Mouse (Mus musculus) embryonic facial prominence, embryonic 11.5 days (tissue): Measurements from ENCODE around the gene Ccl26. TPM values are rescaled to one million over a fixed set of nuclear protein-coding genes. Genes with fewer than 3 reads are reported as not detected.
A peak's percentile ranks its signal among the peaks of the same experiment; 100 is the strongest.

Experiments used
- ATAC-seq: fragments of 200-750 bp; cut with Nextera tagmentation; replicated peaks from 2 replicates; pipeline ENCODE4 v1.8.0; 2017; ENCODE audit warnings: low read depth; ENCODE audit not compliant: insufficient number of reproducible peaks, low FRiP score, low TSS enrichment
- DNase-seq: peaks from one replicate; pipeline ENCODE4 v3.0.0-alpha.2; 2015; ENCODE audit warnings: low spot score
- H3K27ac ChIP-seq: fragments of 300-500 bp; sonication (generic); replicated peaks from 2 replicates; pipeline ENCODE4 v1.5.1; 2014; ENCODE audit warnings: mild to moderate bottlenecking, low read depth, low read length, control low read depth
- H3K27me3 ChIP-seq: fragments of 300-500 bp; sonication (generic); 2 replicates; pipeline ENCODE4 v1.6.1; 2014; ENCODE audit warnings: mild to moderate bottlenecking, low read length, moderate library complexity, mixed read lengths; ENCODE audit not compliant: control insufficient read depth, insufficient read depth
- H3K36me3 ChIP-seq: fragments of 300-500 bp; sonication (generic); replicated peaks from 2 replicates; pipeline ENCODE4 v1.6.1; 2014; ENCODE audit warnings: low read depth, mild to moderate bottlenecking, low read length, moderate library complexity, mixed read lengths; ENCODE audit not compliant: control insufficient read depth, insufficient read depth
- H3K4me1 ChIP-seq: fragments of 300-500 bp; sonication (generic); 2 replicates; pipeline ENCODE4 v1.6.1; 2014; ENCODE audit warnings: low read length, mixed read lengths; ENCODE audit not compliant: control insufficient read depth, insufficient read depth
- H3K4me2 ChIP-seq: fragments of 300-500 bp; sonication (generic); 2 replicates; pipeline ENCODE4 v1.6.1; 2014; ENCODE audit warnings: low read depth, mild to moderate bottlenecking, control low read depth, low read length, moderate library complexity
- H3K4me3 ChIP-seq: fragments of 300-500 bp; sonication (generic); 2 replicates; pipeline ENCODE4 v1.5.1; 2014; ENCODE audit warnings: low read depth, low read length, control low read depth
- H3K9ac ChIP-seq: fragments of 300-500 bp; sonication (generic); replicated peaks from 2 replicates; pipeline ENCODE4 v1.6.1; 2014; ENCODE audit warnings: mild to moderate bottlenecking, control low read depth, low read length
- H3K9me3 ChIP-seq: fragments of 300-500 bp; sonication (generic); replicated peaks from 2 replicates; pipeline ENCODE4 v1.6.1; 2016; ENCODE audit warnings: mild to moderate bottlenecking, low read length, inconsistent platforms, mixed read lengths; ENCODE audit not compliant: control insufficient read depth
- WGBS: fragments of 180-500 bp; shearing (Covaris S2); extraction: QIAGEN DNeasy Blood & Tissue Kit; methylation state at CpG from one replicate; pipeline ENCODE4 v1.1.7; 2014; 5-methylcytosine and 5-hydroxymethylcytosine counted together
- polyA plus RNA-seq: library from polyadenylated mRNA; unstranded; fragments of >200 nt; fragmentation: Nextera tagmentation; extraction: Ambion mirVana; gene quantifications from 2 replicates; pipeline ENCODE4 v1.2.1, GENCODE M21; 2014

Gene Ccl26
- polyA plus RNA-seq, 1 experiment from 2014 or later: not detected

GRCm38 (mm10) chr5:135556259-135556658 lies 7.1 kb downstream of the Ccl26 start:
- Histone ChIP-seq H3K4me2 (no peak overlapping the region), H3K9ac (no peak overlapping the region), H3K4me1 (no peaks in the 10 kb centered on the region), H3K9me3 (no peaks in the 10 kb centered on the region), H3K27ac (peak overlapping the region; percentile 47; the same call in 1 of the 2 replicates), H3K27me3 (no peaks in the 10 kb centered on the region), H3K4me3 (no peak overlapping the region), H3K36me3 (no peaks in the 10 kb centered on the region)
- 77% methylated on average over 3 of the region's 4 CpGs for WGBS
- ATAC-seq (no peak), DNase-seq (no peak)

GRCm38 (mm10) chr5:135551591-135551990 lies 11.8 kb downstream of the Ccl26 start:
- 82% methylated on average over 3 of the region's 3 CpGs for WGBS

GRCm38 (mm10) chr5:135550910-135551309 lies 12.5 kb downstream of the Ccl26 start:
- H3K9ac ChIP-seq: no peak overlapping the region
- no peaks in the 10 kb centered on the region for H3K9me3 ChIP-seq
- no peak overlapping the region for H3K27ac ChIP-seq
- H3K4me3 ChIP-seq: no peak overlapping the region
- H3K4me1 ChIP-seq: no peaks in the 10 kb centered on the region
- ATAC-seq: no peak
- 31% methylated on average over 3 of the region's 3 CpGs for WGBS
- no peaks in the 10 kb centered on the region for H3K27me3 ChIP-seq
- DNase-seq: peak; percentile 49
- H3K36me3 ChIP-seq: no peaks in the 10 kb centered on the region
- no peak overlapping the region for H3K4me2 ChIP-seq

More at GRCm38 (mm10) chr5:135551591-135551990, 11.8 kb downstream of the Ccl26 start:
- no peaks in the 10 kb centered on the region for H3K27me3 ChIP-seq
- H3K4me3 ChIP-seq: no peak overlapping the region
- no peak overlapping the region for H3K27ac ChIP-seq
- H3K4me2 ChIP-seq: no peak overlapping the region
- DNase-seq: no peak
- no peaks in the 10 kb centered on the region for H3K9me3 ChIP-seq
- H3K9ac ChIP-seq: no peak overlapping the region
- no peak for ATAC-seq
- H3K4me1 ChIP-seq: no peaks in the 10 kb centered on the region
- H3K36me3 ChIP-seq: no peaks in the 10 kb centered on the region

GRCm38 (mm10) chr5:135547990-135548389 lies 15.4 kb downstream of the Ccl26 start:
- Histone ChIP-seq H3K9ac (no peak overlapping the region), H3K27ac (no peak overlapping the region), H3K36me3 (no peaks in the 10 kb centered on the region), H3K4me3 (no peak overlapping the region), H3K27me3 (no peaks in the 10 kb centered on the region), H3K4me2 (no peak overlapping the region), H3K9me3 (no peaks in the 10 kb centered on the region), H3K4me1 (no peaks in the 10 kb centered on the region)
- 76% methylated on average over 2 of the region's 2 CpGs for WGBS
- ATAC-seq (no peak), DNase-seq (no peak)

- peak; percentile 98 for DNase-seq
- Histone ChIP-seq H3K27me3 (no peaks in the 10 kb centered on the region), H3K4me2 (peak within 1 kb of the TSS; percentile 90), H3K4me1 (no peaks in the 10 kb centered on the region), H3K36me3 (no peaks in the 10 kb centered on the region), H3K9me3 (no peaks in the 10 kb centered on the region), H3K9ac (peak within 1 kb of the TSS; percentile 64), H3K4me3 (peak within 1 kb of the TSS; percentile 72), H3K27ac (no peak within 1 kb of the TSS)
- under 1% methylated on average over 46 of the region's 46 CpGs for WGBS
- ATAC-seq: peak; percentile 100
These were observed 18.2 kb downstream of the Ccl26 start, which contains the start of gene Hip1 for GRCm38 (mm10) chr5:135544865-135545797. Gene Hip1, minus strand, starts transcription at chr5:135545120.

- Histone ChIP-seq H3K36me3 (no peaks in the 10 kb centered on the region), H3K27me3 (no peaks in the 10 kb centered on the region), H3K9me3 (no peaks in the 10 kb centered on the region), H3K4me3 (peak overlapping the region; percentile 72), H3K27ac (no peak overlapping the region), H3K9ac (peak overlapping the region; percentile 64), H3K4me2 (peak overlapping the region; percentile 90), H3K4me1 (no peaks in the 10 kb centered on the region)
- WGBS: 7% methylated on average over 15 of the region's 15 CpGs
- peak; percentile 11 for DNase-seq
- ATAC-seq: no peak
These were observed 19.3 kb downstream of the Ccl26 start for GRCm38 (mm10) chr5:135544032-135544558.

GRCm38 (mm10) chr5:135537794-135538214 lies 25.6 kb downstream of the Ccl26 start:
- Histone ChIP-seq H3K4me2 (no peak overlapping the region), H3K27me3 (no peaks in the 10 kb centered on the region), H3K4me1 (no peaks in the 10 kb centered on the region), H3K4me3 (no peak overlapping the region), H3K27ac (no peak overlapping the region), H3K9me3 (no peaks in the 10 kb centered on the region), H3K9ac (no peak overlapping the region), H3K36me3 (no peaks in the 10 kb centered on the region)
- no peak for ATAC-seq
- DNase-seq: no peak
- 82% methylated on average over 10 of the region's 10 CpGs for WGBS

GRCm38 (mm10) chr5:135537326-135537725 lies 26.0 kb downstream of the Ccl26 start:
- Histone ChIP-seq H3K9me3 (no peaks in the 10 kb centered on the region), H3K9ac (no peak overlapping the region), H3K4me3 (no peak overlapping the region), H3K36me3 (no peaks in the 10 kb centered on the region), H3K27me3 (no peaks in the 10 kb centered on the region), H3K4me2 (no peak overlapping the region), H3K4me1 (no peaks in the 10 kb centered on the region), H3K27ac (no peak overlapping the region)
- ATAC-seq: no peak
- DNase-seq: no peak
- WGBS: 81% methylated on average over 4 of the region's 4 CpGs
